Mouse (Mus musculus): ENCODE results near the gene Nsun2. TPM values are rescaled to one million over a fixed set of nuclear protein-coding genes. Genes with fewer than 3 reads are reported as not detected.

Nsun2 gene
- polyA plus RNA-seq, 1 experiment from 2014 or later = 172 TPM

DNA sequence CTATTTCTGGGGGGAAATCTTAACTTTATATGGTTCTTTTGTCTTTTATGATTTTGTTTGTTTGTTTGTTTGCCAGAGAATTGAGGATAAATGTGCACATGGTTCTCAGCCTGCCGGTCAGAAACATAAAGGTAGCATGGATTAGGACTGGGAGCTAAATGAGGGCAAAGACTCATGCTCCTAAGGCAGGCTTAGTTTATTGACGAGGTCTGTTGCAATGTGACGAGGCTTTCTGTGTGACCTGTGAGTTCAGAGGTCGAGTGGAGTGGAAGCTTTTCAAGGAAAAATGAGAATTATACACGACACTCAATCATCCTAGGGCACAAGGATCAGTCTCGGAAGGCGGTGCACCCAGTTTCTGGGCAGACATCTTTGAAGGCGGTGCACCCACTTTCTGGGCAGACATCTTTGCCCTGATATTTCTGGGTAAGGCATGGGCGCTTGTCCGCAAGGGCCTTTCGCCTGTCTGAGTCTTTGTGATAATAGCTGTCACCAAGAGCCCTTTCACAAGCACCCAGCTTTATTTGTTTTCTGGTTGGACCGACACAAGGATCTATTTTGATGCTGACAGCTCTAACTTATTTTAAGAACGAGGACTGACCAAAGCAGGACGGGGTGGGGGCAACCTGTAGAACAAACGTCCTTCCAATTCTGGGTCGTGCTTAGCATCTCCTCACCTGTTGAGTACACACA lies 14.1 kb downstream of the Nsun2 start:
- no peak overlapping the region for H3K27ac ChIP-seq
- 0 out of 2 replicates have a peak, but pooled peaks cover 7% of the 10 kb centered on the region for H3K27me3 ChIP-seq (ENCODE audit: low read depth, poor library complexity, severe bottlenecking)
- WGBS = 72% methylated on average over 16 of the region's 16 CpGs
- no peak overlapping the region for H3K4me3 ChIP-seq
- H3K4me1 ChIP-seq = peaks cover 16% of the 10 kb centered on the region
- no peaks in the 10 kb centered on the region for H3K9me3 ChIP-seq (replicated peaks)
- no peak for DNase-seq (ENCODE audit: low spot score)
- no peaks in the 10 kb centered on the region for H3K36me3 ChIP-seq

DNA sequence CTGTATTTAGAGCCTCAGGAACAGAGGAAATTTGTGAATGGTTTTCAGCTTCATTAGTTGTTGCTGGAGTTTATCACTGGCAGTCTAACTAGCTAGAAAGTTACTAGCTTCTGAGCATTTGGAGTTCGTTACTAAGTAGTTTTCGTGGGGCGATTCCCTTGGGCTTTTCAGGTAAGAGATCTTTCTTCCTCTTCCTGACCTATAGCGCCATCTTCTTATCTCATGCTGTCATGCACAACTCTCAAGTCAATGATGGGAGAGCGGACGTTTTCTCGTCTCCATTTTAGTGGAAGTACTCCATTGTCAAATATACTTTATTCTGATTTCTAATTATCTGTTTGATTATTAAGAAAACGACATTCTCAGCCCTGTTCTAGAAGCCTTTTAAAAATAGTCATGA lies 16.4 kb downstream of the Nsun2 start:
- no peaks in the 10 kb centered on the region for H3K4me1 ChIP-seq
- no peak for DNase-seq (ENCODE audit: low spot score)
- H3K36me3 ChIP-seq = no peaks in the 10 kb centered on the region
- WGBS = 53% methylated on average over 8 of the region's 8 CpGs
- 0 out of 2 replicates have a peak, but pooled peaks cover 3% of the 10 kb centered on the region for H3K27me3 ChIP-seq (ENCODE audit: low read depth, poor library complexity, severe bottlenecking)
- H3K27ac ChIP-seq = no peak overlapping the region
- no peak overlapping the region for H3K4me3 ChIP-seq
- H3K9me3 ChIP-seq (replicated peaks) = no peaks in the 10 kb centered on the region

GRCm38 (mm10) chr13:69550831-69551230 lies 17.3 kb downstream of the Nsun2 start:
- Histone ChIP-seq H3K27me3 (ENCODE audit: low read depth, poor library complexity, severe bottlenecking) (no peaks in the 10 kb centered on the region), H3K4me1 (no peaks in the 10 kb centered on the region), H3K27ac (no peak overlapping the region), H3K9me3 (replicated peaks) (no peaks in the 10 kb centered on the region), H3K36me3 (no peaks in the 10 kb centered on the region), H3K4me3 (no peak overlapping the region)
- WGBS = 89% methylated on average over 2 of the region's 2 CpGs
- no peak for DNase-seq (ENCODE audit: low spot score)

DNA sequence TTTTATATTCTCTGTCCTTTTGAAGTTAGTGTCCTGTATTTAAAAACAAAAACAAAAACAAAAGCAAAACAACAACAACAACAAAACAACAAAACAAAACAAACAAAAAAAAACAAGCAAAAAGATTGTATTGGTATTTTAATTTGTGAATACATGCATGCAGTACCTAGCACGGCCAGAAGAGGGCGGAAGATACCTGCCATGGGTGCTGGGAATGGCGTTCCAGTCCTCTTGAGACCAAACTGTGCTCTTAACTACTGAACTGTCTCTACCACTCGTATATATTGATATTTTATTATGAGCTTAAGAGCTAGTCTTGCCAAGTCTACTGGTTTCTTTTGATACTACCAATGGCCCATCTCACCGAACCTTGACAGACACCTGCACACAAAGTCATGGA lies 19.5 kb downstream of the Nsun2 start:
- Histone ChIP-seq H3K4me1 (no peaks in the 10 kb centered on the region), H3K9me3 (replicated peaks) (no peaks in the 10 kb centered on the region), H3K27ac (no peak overlapping the region), H3K27me3 (ENCODE audit: low read depth, poor library complexity, severe bottlenecking) (no peaks in the 10 kb centered on the region), H3K36me3 (no peaks in the 10 kb centered on the region), H3K4me3 (no peak overlapping the region)
- WGBS = 27% methylated on average over 5 of the region's 5 CpGs
- DNase-seq (ENCODE audit: low spot score) = peak; percentile 71

GRCm38 (mm10) chr13:69554255-69554654 lies 20.7 kb downstream of the Nsun2 start:
- H3K27ac ChIP-seq = no peak overlapping the region
- WGBS = 81% methylated on average over 9 of the region's 9 CpGs

GRCm38 (mm10) chr13:69555045-69555444 lies 21.5 kb downstream of the Nsun2 start:
- Histone ChIP-seq H3K4me1 (no peaks in the 10 kb centered on the region), H3K9me3 (replicated peaks) (no peaks in the 10 kb centered on the region)

More at GRCm38 (mm10) chr13:69554255-69554654, 20.7 kb downstream of the Nsun2 start:
- H3K27me3 ChIP-seq (ENCODE audit: low read depth, poor library complexity, severe bottlenecking) = no peaks in the 10 kb centered on the region
- no peaks in the 10 kb centered on the region for H3K9me3 ChIP-seq (replicated peaks)
- no peaks in the 10 kb centered on the region for H3K4me1 ChIP-seq
- no peaks in the 10 kb centered on the region for H3K36me3 ChIP-seq
- no peak overlapping the region for H3K4me3 ChIP-seq
- no peak for DNase-seq (ENCODE audit: low spot score)

DNA sequence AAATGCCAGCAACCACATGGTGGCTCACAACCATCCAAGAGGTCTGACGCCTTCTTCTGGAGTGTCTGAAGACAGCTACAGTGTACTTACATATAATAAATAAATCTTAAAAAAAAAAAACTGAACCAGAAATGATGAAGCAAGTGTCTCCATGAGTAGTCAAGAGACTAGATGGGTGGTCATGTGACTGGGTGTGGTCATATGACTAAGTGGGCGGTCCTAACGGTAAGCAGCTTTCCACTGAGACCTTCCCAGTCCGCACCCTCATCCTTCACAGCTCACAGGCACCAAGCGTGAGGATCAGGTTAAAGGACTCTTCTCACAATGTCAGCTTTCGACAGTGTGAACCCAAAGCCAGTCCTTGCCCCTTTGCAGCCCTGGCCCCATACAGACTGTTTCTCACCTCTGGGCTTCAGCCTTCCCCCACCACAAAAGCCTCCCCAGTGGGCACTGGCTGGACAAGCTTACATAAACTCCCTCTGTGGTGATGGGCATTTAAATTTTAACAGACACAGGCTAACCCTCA lies 22.5 kb downstream of the Nsun2 start:
- no peak overlapping the region for H3K27ac ChIP-seq
- H3K4me3 ChIP-seq = no peak overlapping the region
- DNase-seq (ENCODE audit: low spot score) = no peak
- no peaks in the 10 kb centered on the region for H3K27me3 ChIP-seq (ENCODE audit: low read depth, poor library complexity, severe bottlenecking)
- no peaks in the 10 kb centered on the region for H3K4me1 ChIP-seq
- WGBS = 84% methylated on average over 6 of the region's 6 CpGs
- no peaks in the 10 kb centered on the region for H3K9me3 ChIP-seq (replicated peaks)
- no peaks in the 10 kb centered on the region for H3K36me3 ChIP-seq

More at GRCm38 (mm10) chr13:69555045-69555444, 21.5 kb downstream of the Nsun2 start:
- Histone ChIP-seq H3K27me3 (ENCODE audit: low read depth, poor library complexity, severe bottlenecking) (no peaks in the 10 kb centered on the region), H3K27ac (no peak overlapping the region), H3K4me3 (no peak overlapping the region), H3K36me3 (no peaks in the 10 kb centered on the region)
- DNase-seq (ENCODE audit: low spot score) = no peak
- 29% methylated on average over 8 of the region's 8 CpGs for WGBS

DNA sequence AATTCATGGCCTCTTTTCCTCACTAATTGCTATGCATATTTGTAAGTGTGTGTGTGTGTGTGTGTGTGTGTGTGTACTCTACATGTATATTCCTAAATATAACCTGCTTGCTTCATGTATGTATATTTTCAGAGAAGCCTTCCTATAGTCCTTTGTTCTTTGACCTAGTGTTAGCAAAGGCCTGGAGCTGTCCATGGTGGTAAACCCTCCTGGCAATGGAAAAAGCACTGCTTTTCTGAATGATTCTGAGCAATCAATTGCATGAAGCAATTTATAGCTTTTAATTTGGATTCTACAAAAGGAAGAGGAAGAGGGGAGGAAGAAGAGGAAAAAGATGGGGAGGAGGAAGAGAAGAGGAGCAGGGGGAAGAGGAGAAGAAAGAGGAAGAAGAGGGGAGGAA lies 23.2 kb downstream of the Nsun2 start:
- H3K27ac ChIP-seq = no peak overlapping the region
- H3K9me3 ChIP-seq (replicated peaks) = no peaks in the 10 kb centered on the region
- H3K4me1 ChIP-seq = no peaks in the 10 kb centered on the region
- DNase-seq (ENCODE audit: low spot score) = no peak
- H3K4me3 ChIP-seq = no peak overlapping the region
- no peaks in the 10 kb centered on the region for H3K36me3 ChIP-seq
- H3K27me3 ChIP-seq (ENCODE audit: low read depth, poor library complexity, severe bottlenecking) = no peaks in the 10 kb centered on the region

DNA sequence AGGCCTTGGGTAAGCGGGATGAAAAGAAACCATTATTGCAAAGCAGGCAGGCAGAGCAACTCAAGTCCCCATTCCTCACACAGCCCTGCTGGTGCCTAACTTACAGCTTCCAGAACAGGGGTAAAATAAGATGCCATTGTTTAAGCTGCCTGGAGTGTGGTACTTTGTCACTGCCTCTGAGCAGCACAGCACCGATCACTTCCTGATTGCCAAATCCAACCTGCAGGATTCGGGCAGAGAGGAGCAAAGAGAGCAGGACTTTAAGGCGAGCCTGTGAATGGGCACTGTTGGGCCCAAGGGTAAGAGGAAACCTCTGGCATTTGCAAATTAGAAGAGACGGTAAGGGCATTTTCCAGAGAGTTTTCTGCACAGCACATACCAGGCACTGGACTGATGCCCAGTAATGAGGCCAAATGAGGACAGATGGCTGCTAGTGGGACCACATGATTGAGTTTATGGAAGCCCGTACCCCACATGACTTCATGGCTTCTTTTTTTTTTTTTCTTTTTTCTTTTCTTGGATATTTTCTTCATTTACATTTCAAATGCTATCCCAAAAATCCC lies 24.6 kb downstream of the Nsun2 start:
- no peak for DNase-seq (ENCODE audit: low spot score)
- no peaks in the 10 kb centered on the region for H3K9me3 ChIP-seq (replicated peaks)
- no peaks in the 10 kb centered on the region for H3K36me3 ChIP-seq
- no peak overlapping the region for H3K27ac ChIP-seq
- H3K4me3 ChIP-seq = no peak overlapping the region
- H3K4me1 ChIP-seq = 0 out of 2 replicates have a peak, but pooled peaks cover 1% of the 10 kb centered on the region
- WGBS = 80% methylated on average over 6 of the region's 6 CpGs
- H3K27me3 ChIP-seq (ENCODE audit: low read depth, poor library complexity, severe bottlenecking) = no peaks in the 10 kb centered on the region

DNA sequence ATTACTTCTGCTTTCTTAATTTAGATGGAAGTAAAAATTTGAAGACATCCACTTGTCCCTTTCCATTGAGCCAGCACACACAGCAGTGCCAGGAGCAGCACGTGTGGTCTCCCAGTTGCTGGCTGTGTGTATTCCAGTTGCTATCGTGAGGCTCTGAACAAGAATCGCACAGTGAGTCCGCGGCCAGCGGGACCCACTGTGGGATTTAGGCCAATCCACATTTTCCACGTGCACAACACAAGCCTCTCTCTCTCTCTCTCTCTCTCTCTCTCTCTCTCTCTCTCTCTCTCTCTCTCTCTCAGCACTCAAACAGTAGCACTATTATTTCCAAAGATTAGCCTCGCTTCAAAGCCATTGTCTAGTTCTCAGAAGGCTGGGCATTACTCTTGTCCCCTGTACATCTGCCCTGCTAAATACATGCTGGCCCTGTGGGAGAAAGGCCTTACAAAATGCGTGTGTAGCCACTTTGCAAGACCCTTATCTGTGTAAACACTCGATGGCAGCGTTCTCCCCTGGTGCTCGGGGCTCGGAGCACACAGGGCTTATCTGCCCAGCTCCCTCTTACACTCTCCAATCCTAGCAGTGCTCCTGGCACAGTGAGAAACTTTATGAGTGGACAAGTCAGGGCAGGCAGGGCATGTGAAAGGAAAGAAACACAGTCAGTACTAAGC lies 25.9 kb downstream of the Nsun2 start:
- Histone ChIP-seq H3K4me3 (no peak overlapping the region), H3K36me3 (no peaks in the 10 kb centered on the region)

DNA sequence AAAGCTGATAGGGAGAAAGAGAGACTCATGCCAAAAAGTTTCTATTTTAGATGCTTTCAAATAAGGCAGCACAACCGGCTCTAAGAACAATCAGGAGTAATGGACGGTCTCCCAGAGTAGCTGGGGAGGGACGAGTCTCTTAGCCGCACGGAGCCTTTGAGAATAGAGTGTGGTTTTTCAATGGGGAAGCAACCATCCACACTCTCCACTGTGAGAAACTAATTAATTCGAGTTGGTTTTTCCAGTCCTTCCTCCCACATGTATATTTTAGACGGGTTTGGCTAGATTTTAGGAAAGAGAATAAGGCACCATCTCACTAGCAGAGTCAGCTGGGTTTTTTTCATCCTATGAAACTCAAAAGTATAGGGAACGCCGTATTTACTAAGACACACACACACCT lies 28.5 kb downstream of the Nsun2 start:
- WGBS = 86% methylated on average over 9 of the region's 9 CpGs
- Histone ChIP-seq H3K27ac (no peak overlapping the region), H3K4me1 (peaks cover 7% of the 10 kb centered on the region; the same call in 1 of the 2 replicates), H3K4me3 (no peak overlapping the region), H3K36me3 (no peaks in the 10 kb centered on the region), H3K9me3 (replicated peaks) (no peaks in the 10 kb centered on the region), H3K27me3 (ENCODE audit: low read depth, poor library complexity, severe bottlenecking) (no peaks in the 10 kb centered on the region)
- no peak for DNase-seq (ENCODE audit: low spot score)

More for the DNA sequence above, 25.9 kb downstream of the Nsun2 start:
- 75% methylated on average over 13 of the region's 13 CpGs for WGBS
- no peaks in the 10 kb centered on the region for H3K27me3 ChIP-seq (ENCODE audit: low read depth, poor library complexity, severe bottlenecking)
- no peak for DNase-seq (ENCODE audit: low spot score)
- no peaks in the 10 kb centered on the region for H3K9me3 ChIP-seq (replicated peaks)
- H3K27ac ChIP-seq = no peak overlapping the region
- H3K4me1 ChIP-seq = peaks cover 7% of the 10 kb centered on the region; the same call in 1 of the 2 replicates

GRCm38 (mm10) chr13:69562654-69563574 lies 29.4 kb downstream of the Nsun2 start:
- DNase-seq (ENCODE audit: low spot score) = no peak
- no peak overlapping the region for H3K4me3 ChIP-seq
- H3K36me3 ChIP-seq = no peaks in the 10 kb centered on the region
- peaks cover 7% of the 10 kb centered on the region; the same call in 1 of the 2 replicates for H3K4me1 ChIP-seq
- no peaks in the 10 kb centered on the region for H3K9me3 ChIP-seq (replicated peaks)
- no peak overlapping the region for H3K27ac ChIP-seq
- WGBS = 75% methylated on average over 12 of the region's 12 CpGs
- no peaks in the 10 kb centered on the region for H3K27me3 ChIP-seq (ENCODE audit: low read depth, poor library complexity, severe bottlenecking)

All from limb, embryonic 10.5 days (tissue).